Mouse (Mus musculus) heart, embryonic 16.5 days (tissue): ENCODE measurements around the gene Cops6. TPM values are rescaled to one million over a fixed set of nuclear protein-coding genes. Genes with fewer than 3 reads are reported as not detected.
A peak's percentile ranks its signal among the peaks of the same experiment; 100 is the strongest.

Experiments
- ATAC-seq: fragments of 200-750 bp; cut with Nextera tagmentation; replicated peaks from 2 replicates; pipeline ENCODE4 v1.8.0; 2017; ENCODE audit warnings: moderate number of reproducible peaks; ENCODE audit not compliant: insufficient read depth, low FRiP score; ENCODE audit errors: extremely low read depth
- H3K27ac ChIP-seq: fragments of 300-500 bp; sonication (generic); 2 replicates; pipeline ENCODE4 v1.5.1; 2014; ENCODE audit warnings: mild to moderate bottlenecking, low read length, control low read depth, moderate library complexity
- H3K27me3 ChIP-seq: fragments of 300-500 bp; sonication (generic); 2 replicates; pipeline ENCODE4 v1.6.1; 2014; ENCODE audit warnings: low read length, mixed read lengths; ENCODE audit not compliant: control insufficient read depth, insufficient read depth
- H3K36me3 ChIP-seq: fragments of 300-500 bp; sonication (generic); 2 replicates; pipeline ENCODE4 v1.6.1; 2014; ENCODE audit not compliant: control insufficient read depth, insufficient read depth
- H3K4me1 ChIP-seq: fragments of 300-500 bp; sonication (generic); 2 replicates; pipeline ENCODE4 v1.6.1; 2014; ENCODE audit warnings: low read length, mixed read lengths; ENCODE audit not compliant: control insufficient read depth, insufficient read depth
- H3K4me2 ChIP-seq: fragments of 300-500 bp; sonication (generic); 2 replicates; pipeline ENCODE4 v1.6.1; 2014; ENCODE audit warnings: low read depth, mild to moderate bottlenecking, control low read depth, low read length
- H3K4me3 ChIP-seq: fragments of 300-500 bp; sonication (generic); 2 replicates; pipeline ENCODE4 v1.5.1; 2014; ENCODE audit warnings: mild to moderate bottlenecking, control low read depth, low read length
- H3K9ac ChIP-seq: fragments of 300-500 bp; sonication (generic); 2 replicates; pipeline ENCODE4 v1.6.1; 2014; ENCODE audit warnings: low read length, control low read depth
- H3K9me3 ChIP-seq: fragments of 300-500 bp; sonication (generic); replicated peaks from 2 replicates; pipeline ENCODE4 v1.6.1; 2016; ENCODE audit warnings: low read length; ENCODE audit not compliant: control insufficient read depth
- WGBS: fragments of 180-500 bp; shearing (Covaris S2); extraction: QIAGEN DNeasy Blood & Tissue Kit; methylation state at CpG from one replicate; pipeline ENCODE4 v1.1.7; 2014; 5-methylcytosine and 5-hydroxymethylcytosine counted together
- microRNA counts: library from miRNA; unstranded; fragments of <30 nt; microRNA quantifications from one replicate; lab custom pipeline; 2016
- microRNA-seq: library from miRNA; unstranded; fragments of <30 nt; microRNA quantifications from one replicate; pipeline ENCODE4, GENCODE M21; 2017
- polyA plus RNA-seq: library from polyadenylated mRNA; unstranded; fragments of >200 nt; fragmentation: Nextera tagmentation; extraction: Ambion mirVana; gene quantifications from 2 replicates; pipeline ENCODE4 v1.2.1, GENCODE M21; 2015

Cops6 gene
- polyA plus RNA-seq, 1 experiment from 2014 or later, result 280 TPM

- peaks cover 5% of the 10 kb centered on the region; the same call in 1 of the 2 replicates for H3K9me3 ChIP-seq
Observed at GRCm38 (mm10) chr5:138199576-138199975, 38.7 kb downstream of the Cops6 start.

DNA sequence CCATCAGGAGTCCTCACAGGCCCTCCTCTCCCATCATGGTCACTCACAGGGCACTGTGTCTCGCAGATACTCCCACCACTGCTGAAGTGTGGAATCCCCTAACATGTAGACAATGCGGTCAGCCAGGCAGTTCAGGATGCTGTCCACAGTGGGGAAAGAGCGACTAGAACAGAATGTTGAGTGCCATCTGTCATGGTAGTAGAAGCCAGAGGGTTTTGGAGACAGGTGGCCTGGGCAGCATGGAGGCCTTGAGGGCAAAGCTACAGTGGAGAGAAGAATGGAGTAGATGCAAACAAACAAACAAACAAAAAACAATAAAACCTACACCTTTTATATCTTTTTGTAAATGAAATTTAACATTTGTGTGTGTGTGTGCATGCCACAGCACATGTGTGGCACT, 41.2 kb downstream of the Cops6 start:
- Histone ChIP-seq H3K36me3 (no peaks in the 10 kb centered on the region), H3K9me3 (peaks cover 10% of the 10 kb centered on the region; the same call in 1 of the 2 replicates), H3K9ac (no peak overlapping the region), H3K27ac (no peak overlapping the region), H3K4me1 (no peaks in the 10 kb centered on the region), H3K27me3 (no peaks in the 10 kb centered on the region), H3K4me3 (no peak overlapping the region), H3K4me2 (no peak overlapping the region)
- ATAC-seq, result no peak
- WGBS, result 89% methylated on average over 3 of the region's 3 CpGs

More at GRCm38 (mm10) chr5:138199576-138199975, 38.7 kb downstream of the Cops6 start:
- H3K36me3 ChIP-seq, result no peaks in the 10 kb centered on the region
- no peak overlapping the region for H3K4me3 ChIP-seq
- no peak overlapping the region for H3K4me2 ChIP-seq
- H3K27me3 ChIP-seq, result no peaks in the 10 kb centered on the region
- no peak overlapping the region for H3K27ac ChIP-seq
- ATAC-seq, result no peak
- 0 out of 2 replicates have a peak, but pooled peaks cover 4% of the 10 kb centered on the region for H3K4me1 ChIP-seq
- no peak overlapping the region for H3K9ac ChIP-seq
- WGBS, result 14% methylated on average over 1 of the region's 1 CpGs

DNA sequence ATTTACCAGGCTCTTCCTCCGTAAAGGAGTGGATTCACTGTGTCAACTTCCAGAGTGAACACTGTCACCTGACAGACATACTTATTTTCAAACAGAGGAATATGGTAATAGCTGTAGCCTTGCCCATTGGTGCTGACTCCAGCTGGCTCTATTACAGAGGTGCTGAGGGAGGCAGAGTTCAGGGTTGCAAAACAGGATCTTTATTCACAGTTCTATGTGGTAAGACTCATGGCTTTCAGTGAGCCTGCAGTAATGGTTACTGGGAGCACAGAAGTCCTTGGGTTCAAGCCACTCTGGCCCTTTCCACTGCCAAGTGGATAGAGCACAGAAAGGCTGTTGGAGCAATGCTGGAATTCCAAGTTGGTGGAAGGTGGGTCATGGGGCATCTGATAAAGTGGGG, 46.4 kb downstream of the Cops6 start:
- H3K9me3 ChIP-seq, result peaks cover 10% of the 10 kb centered on the region; the same call in 1 of the 2 replicates
- H3K36me3 ChIP-seq, result no peaks in the 10 kb centered on the region
- H3K9ac ChIP-seq, result no peak overlapping the region
- H3K27me3 ChIP-seq, result no peaks in the 10 kb centered on the region
- H3K27ac ChIP-seq, result no peak overlapping the region
- no peak for ATAC-seq
- H3K4me1 ChIP-seq, result no peaks in the 10 kb centered on the region
- H3K4me2 ChIP-seq, result no peak overlapping the region
- H3K4me3 ChIP-seq, result no peak overlapping the region
- WGBS, result 74% methylated on average over 1 of the region's 1 CpGs

GRCm38 (mm10) chr5:138207873-138208272, 47.0 kb downstream of the Cops6 start:
- H3K9ac ChIP-seq, result no peak overlapping the region
- H3K4me1 ChIP-seq, result no peaks in the 10 kb centered on the region
- H3K27me3 ChIP-seq, result no peaks in the 10 kb centered on the region
- no peak for ATAC-seq
- 71% methylated on average over 4 of the region's 4 CpGs for WGBS
- no peaks in the 10 kb centered on the region for H3K36me3 ChIP-seq
- no peak overlapping the region for H3K4me2 ChIP-seq
- H3K9me3 ChIP-seq, result peaks cover 10% of the 10 kb centered on the region; the same call in 1 of the 2 replicates
- no peak overlapping the region for H3K27ac ChIP-seq
- H3K4me3 ChIP-seq, result no peak overlapping the region

MicroRNA genes within 50 kb of the gene (microRNA counts, 519-probe panel; counts per million panel counts)
- microRNA mmu-miR-106b (lab: Ali Mortazavi, UCI) (3,379 counts per million, percentile 87 among the panel's probes with 10 or more counts), microRNA mmu-miR-25 (lab: Ali Mortazavi, UCI) (4,019 counts per million, percentile 93 among the panel's probes with 10 or more counts), microRNA mmu-miR-93 (lab: Ali Mortazavi, UCI) (3,286 counts per million, percentile 86 among the panel's probes with 10 or more counts)

Small RNA genes within 50 kb of the gene (microRNA-seq; reads per million reads assigned to microRNA genes)
- gene Mir106b (3,953 reads per million, percentile 91 among the genes with 10 or more reads in this experiment), gene Mir25 (379 reads per million, percentile 71 among the genes with 10 or more reads in this experiment), gene Mir93 (5,976 reads per million, percentile 93 among the genes with 10 or more reads in this experiment)

Other genes with a start within 250 kb of the Cops6 start
- gene Cyp3a13, start 239.5 kb upstream of the Cops6 start, polyA plus RNA-seq, result 0.07 and 0.26 TPM in 2 replicates
- gene Gjc3, start 198.0 kb upstream of the Cops6 start, polyA plus RNA-seq, result 0.26 TPM in 1 of 2 replicates, not detected in the other
- gene Azgp1, start 179.6 kb upstream of the Cops6 start, polyA plus RNA-seq, result 0.22 TPM in 1 of 2 replicates, not detected in the other
- not detected in 2 replicates for gene Smok3a, start 139.8 kb upstream of the Cops6 start, polyA plus RNA-seq
- gene Smok3b, start 139.6 kb upstream of the Cops6 start, polyA plus RNA-seq, result not detected in 2 replicates
- gene Smok3c, start 107.9 kb upstream of the Cops6 start, polyA plus RNA-seq, result not detected in 2 replicates
- 8.9 and 10.1 TPM in 2 replicates for gene Zkscan1, start 76.0 kb upstream of the Cops6 start, polyA plus RNA-seq
- 37.6 and 42.7 TPM in 2 replicates for gene Zscan21, start 44.2 kb upstream of the Cops6 start, polyA plus RNA-seq
- 11.5 and 12.0 TPM in 2 replicates for gene Zfp113, start 5.3 kb upstream of the Cops6 start, polyA plus RNA-seq
- gene Ap4m1, start 10.9 kb downstream of the Cops6 start, polyA plus RNA-seq, result 11.6 and 13.0 TPM in 2 replicates
- gene Mcm7, start 11.4 kb downstream of the Cops6 start, polyA plus RNA-seq, result 113 and 126 TPM in 2 replicates
- 58.9 and 59.8 TPM in 2 replicates for gene Taf6, start 26.4 kb downstream of the Cops6 start, polyA plus RNA-seq
- gene Cnpy4, start 26.4 kb downstream of the Cops6 start, polyA plus RNA-seq, result 22.3 and 23.8 TPM in 2 replicates
- 6.1 and 6.3 TPM in 2 replicates for gene Mblac1, start 33.2 kb downstream of the Cops6 start, polyA plus RNA-seq
- gene Nxpe5, start 64.8 kb downstream of the Cops6 start, polyA plus RNA-seq, result not detected in 2 replicates
- gene Lamtor4, start 94.4 kb downstream of the Cops6 start, polyA plus RNA-seq, result 71.9 and 79.3 TPM in 2 replicates
- gene BC037034, start 103.0 kb downstream of the Cops6 start, polyA plus RNA-seq, result 2.2 and 3.0 TPM in 2 replicates
- 0.45 and 0.65 TPM in 2 replicates for gene Gal3st4, start 111.8 kb downstream of the Cops6 start, polyA plus RNA-seq
- gene Gm43720, start 118.9 kb downstream of the Cops6 start, polyA plus RNA-seq, result 0.09 and 0.10 TPM in 2 replicates
- gene Gpc2, start 118.9 kb downstream of the Cops6 start, polyA plus RNA-seq, result 5.7 and 7.7 TPM in 2 replicates
- gene Stag3, start 119.2 kb downstream of the Cops6 start, polyA plus RNA-seq, result 2.0 and 2.2 TPM in 2 replicates
- 0.14 and 0.17 TPM in 2 replicates for gene Pvrig, start 180.9 kb downstream of the Cops6 start, polyA plus RNA-seq